13 mouse cellular contexts compared by ENCODE assay signal in genomic region chr7:141269273-141269545, GRCm38 (mm10). TPM values are rescaled to one million over a fixed set of nuclear protein-coding genes. Genes with fewer than 3 reads are reported as not detected.
DNase-seq lines count a peak whose midpoint lies in the region; ATAC-seq and TF ChIP-seq lines count a peak whose summit lies in the region.
"Had no signal": no experiment of that assay in that cellular context is flagged by ENCODE, and none has a peak within 500 bp of the region (broad histone marks: within the 10 kb centered on the region; RNA-seq: fewer than 3 reads in every experiment).

No protein-coding gene starts in this region.

- no peak for ATAC-seq in intestine, embryonic 16.5 days
- no peak for ATAC-seq in intestine, embryonic 15.5 days
- ATAC-seq in liver, embryonic 13.5 days (ENCODE audit: low read depth): no peak
- ATAC-seq: activated CD4-positive, CD25-positive, alpha-beta regulatory T cell, adult 4 months; forebrain, embryonic 13.5 days had no signal

- peak overlapping the region; percentile 30 for H3K4me2 ChIP-seq in intestine, embryonic 16.5 days (ENCODE audit: low read depth, low read length)
- no peak overlapping the region for H3K4me2 ChIP-seq in intestine, embryonic 15.5 days (replicated peaks)
- H3K4me2 ChIP-seq in liver, embryonic 13.5 days: peak overlapping the region; percentile 61
- H3K4me2 ChIP-seq: forebrain, embryonic 13.5 days had no signal

- no peak overlapping the region for H3K9ac ChIP-seq in intestine, embryonic 16.5 days (ENCODE audit: low read depth, low read length)
- no peak overlapping the region for H3K9ac ChIP-seq in intestine, embryonic 15.5 days
- peak overlapping the region; percentile 41; the same call in 1 of the 2 replicates for H3K9ac ChIP-seq in liver, embryonic 13.5 days
- H3K9ac ChIP-seq: forebrain, embryonic 13.5 days had no signal

- H3K4me3 ChIP-seq in intestine, embryonic 16.5 days (ENCODE audit: low read length): no peak overlapping the region
- no peak overlapping the region for H3K4me3 ChIP-seq in intestine, embryonic 15.5 days (replicated peaks)
- peak overlapping the region; percentile 69 for H3K4me3 ChIP-seq in E14TG2a.4 (replicated peaks; ENCODE audit: low read length)
- H3K4me3 ChIP-seq in liver, embryonic 13.5 days (replicated peaks): peak overlapping the region; percentile 19; the same call in 1 of the 2 replicates
- H3K4me3 ChIP-seq: forebrain, embryonic 13.5 days had no signal

- WGBS in intestine, embryonic 16.5 days: 81% methylated on average over 14 of the region's 14 CpGs
- WGBS in intestine, embryonic 15.5 days: 79% methylated on average over 14 of the region's 14 CpGs
- WGBS in liver, embryonic 13.5 days (ENCODE audit: insufficient replicate concordance): 39% methylated on average over 14 of the region's 14 CpGs

- H3K36me3 ChIP-seq in intestine, embryonic 16.5 days (ENCODE audit: control insufficient read depth, insufficient read depth, low read length): no peaks in the 10 kb centered on the region
- no peaks in the 10 kb centered on the region for H3K36me3 ChIP-seq in intestine, embryonic 15.5 days
- H3K36me3 ChIP-seq in E14TG2a.4 (ENCODE audit: insufficient read depth, low read length): peaks cover 10% of the 10 kb centered on the region
- peaks cover 4% of the 10 kb centered on the region for H3K36me3 ChIP-seq in liver, embryonic 13.5 days

- H3K4me1 ChIP-seq in intestine, embryonic 16.5 days (ENCODE audit: control insufficient read depth, insufficient read depth, low read length): peaks cover 12% of the 10 kb centered on the region
- H3K4me1 ChIP-seq in intestine, embryonic 15.5 days (replicated peaks): peaks cover 12% of the 10 kb centered on the region
- H3K4me1 ChIP-seq in E14TG2a.4 (replicated peaks; ENCODE audit: low read depth, low read length): peaks cover 42% of the 10 kb centered on the region
- peaks cover 34% of the 10 kb centered on the region for H3K4me1 ChIP-seq in liver, embryonic 13.5 days (replicated peaks)

- no peaks in the 10 kb centered on the region for H3K9me3 ChIP-seq in intestine, embryonic 16.5 days (ENCODE audit: control insufficient read depth, low read length)
- no peaks in the 10 kb centered on the region for H3K9me3 ChIP-seq in intestine, embryonic 15.5 days
- no peaks in the 10 kb centered on the region for H3K9me3 ChIP-seq in E14TG2a.4 (ENCODE audit: low read length)
- H3K9me3 ChIP-seq in liver, embryonic 13.5 days (replicated peaks): no peaks in the 10 kb centered on the region
- H3K9me3 ChIP-seq: forebrain, embryonic 13.5 days; G1E had no signal

- no peak for TF ChIP-seq CTCF in E14TG2a.4 (conservative IDR thresholded peaks at IDR 0.05; ENCODE audit: low read length)

- H3K27me3 ChIP-seq in intestine, embryonic 16.5 days (replicated peaks; ENCODE audit: control insufficient read depth, insufficient read depth, low read length): no peaks in the 10 kb centered on the region
- no peaks in the 10 kb centered on the region for H3K27me3 ChIP-seq in intestine, embryonic 15.5 days (replicated peaks)
- H3K27me3 ChIP-seq in E14TG2a.4 (ENCODE audit: insufficient read depth, low read length): peaks cover 44% of the 10 kb centered on the region
- peaks cover 18% of the 10 kb centered on the region; the same call in 1 of the 2 replicates for H3K27me3 ChIP-seq in liver, embryonic 13.5 days
- H3K27me3 ChIP-seq: forebrain, embryonic 13.5 days had no signal

- no peak overlapping the region for H3K27ac ChIP-seq in intestine, embryonic 16.5 days (ENCODE audit: low read length)
- no peak overlapping the region for H3K27ac ChIP-seq in intestine, embryonic 15.5 days
- H3K27ac ChIP-seq in liver, embryonic 13.5 days: no peak overlapping the region
- H3K27ac ChIP-seq: forebrain, embryonic 13.5 days had no signal

- DNase-seq in 416B (ENCODE audit: low read depth): peak; percentile 54
- no peak for DNase-seq in liver, embryonic 13.5 days
- no peak for DNase-seq in cerebellum, adult 8-10 months
- no peak for DNase-seq in adrenal gland, adult 8-10 months
- DNase-seq: gastrocnemius, postnatal 25 days; thymus, postnatal 4 days had no signal

RNA-seq across cellular contexts. Expression of gene Irf7, which starts 2.9 kb away (rescaled TPM):
- 6.5 and 9.1 TPM in 2 replicates for polyA plus RNA-seq in intestine, embryonic 16.5 days (2015; fragmentation: Nextera tagmentation; extraction: Ambion mirVana)
- polyA plus RNA-seq in intestine, embryonic 15.5 days (2015; fragmentation: Nextera tagmentation; extraction: Ambion mirVana): 5.2 and 5.7 TPM in 2 replicates
- polyA plus RNA-seq in liver, embryonic 13.5 days (2015; fragmentation: Nextera tagmentation; extraction: Ambion mirVana): 6.3 and 6.4 TPM in 2 replicates
- 10 to 100 TPM in 2 of 4 experiments, 1 to 10 TPM in 2; 7.0 to 10.7 (median 9.4) TPM for total RNA-seq in adrenal gland, adult 8-10 months (2022)

RNA-seq across cellular contexts. Expression of gene Cdhr5, which starts 7.4 kb away (rescaled TPM):
- 167 and 234 TPM in 2 replicates for polyA plus RNA-seq in intestine, embryonic 16.5 days (2015; fragmentation: Nextera tagmentation; extraction: Ambion mirVana)
- 75.8 and 96.1 TPM in 2 replicates for polyA plus RNA-seq in intestine, embryonic 15.5 days (2015; fragmentation: Nextera tagmentation; extraction: Ambion mirVana)
- polyA plus RNA-seq in liver, embryonic 13.5 days (2015; fragmentation: Nextera tagmentation; extraction: Ambion mirVana): 0.10 and 0.32 TPM in 2 replicates
- total RNA-seq in adrenal gland, adult 8-10 months (2022): 1 to 10 TPM; 2.3 to 5.5 (median 3.2) TPM
- total RNA-seq: left cerebral cortex, adult 8-10 months had no signal
- polyA plus RNA-seq: activated CD4-positive, CD25-positive, alpha-beta regulatory T cell, adult 4 months; forebrain, embryonic 13.5 days; G1E had no signal

RNA-seq across cellular contexts. Expression of gene Sct, which starts 9.7 kb away (rescaled TPM):
- polyA plus RNA-seq in intestine, embryonic 16.5 days (2015; fragmentation: Nextera tagmentation; extraction: Ambion mirVana): 304 and 334 TPM in 2 replicates
- polyA plus RNA-seq in intestine, embryonic 15.5 days (2015; fragmentation: Nextera tagmentation; extraction: Ambion mirVana): 203 and 260 TPM in 2 replicates
- polyA plus RNA-seq in liver, embryonic 13.5 days (2015; fragmentation: Nextera tagmentation; extraction: Ambion mirVana): 0.22 TPM in 1 of 2 replicates, not detected in the other
- total RNA-seq in adrenal gland, adult 8-10 months (2022): under 1 TPM in 1 of 4 experiments, not detected in 3; 0.67 TPM
- total RNA-seq: G1E; left cerebral cortex, adult 8-10 months had no signal
- polyA plus RNA-seq: activated CD4-positive, CD25-positive, alpha-beta regulatory T cell, adult 4 months; G1E had no signal

RNA-seq across cellular contexts. Expression of gene Drd4, which starts 22.6 kb away (rescaled TPM):
- polyA plus RNA-seq in intestine, embryonic 16.5 days (2015; fragmentation: Nextera tagmentation; extraction: Ambion mirVana): 0.23 and 0.48 TPM in 2 replicates
- 0.35 and 0.40 TPM in 2 replicates for polyA plus RNA-seq in intestine, embryonic 15.5 days (2015; fragmentation: Nextera tagmentation; extraction: Ambion mirVana)
- polyA plus RNA-seq in liver, embryonic 13.5 days (2015; fragmentation: Nextera tagmentation; extraction: Ambion mirVana): 0.03 TPM in 1 of 2 replicates, not detected in the other
- total RNA-seq in adrenal gland, adult 8-10 months (2022): 1 to 10 TPM in 1 of 4 experiments, under 1 TPM in 1, not detected in 2; 0.40 to 1.3 TPM
- polyA plus RNA-seq: activated CD4-positive, CD25-positive, alpha-beta regulatory T cell, adult 4 months; G1E had no signal

RNA-seq across cellular contexts. Expression of gene Phrf1, which starts 40.6 kb away (rescaled TPM):
- 55.2 and 56.7 TPM in 2 replicates for polyA plus RNA-seq in intestine, embryonic 16.5 days (2015; fragmentation: Nextera tagmentation; extraction: Ambion mirVana)
- 61.9 and 62.1 TPM in 2 replicates for polyA plus RNA-seq in intestine, embryonic 15.5 days (2015; fragmentation: Nextera tagmentation; extraction: Ambion mirVana)
- polyA plus RNA-seq in liver, embryonic 13.5 days (2015; fragmentation: Nextera tagmentation; extraction: Ambion mirVana): 32.6 and 34.9 TPM in 2 replicates
- total RNA-seq in adrenal gland, adult 8-10 months (2022): 10 to 100 TPM; 79.8 to 92.9 (median 84.3) TPM

Comparison
In these comparisons a context has a peak if more than half of its experiments do, and no peak if none do; other contexts are left out.
1. H3K4me3 ChIP-seq: peak in E14TG2a.4 (single experiment) and liver, embryonic 13.5 days (single experiment); none in intestine, embryonic 16.5 days (single experiment) and intestine, embryonic 15.5 days (single experiment).
2. RNA of gene Cdhr5, which starts 7.4 kb away (polyA plus RNA-seq): 167 to 234 TPM in intestine, embryonic 16.5 days and 75.8 to 96.1 TPM in intestine, embryonic 15.5 days; 0.10 to 0.32 TPM in liver, embryonic 13.5 days; every median in the first group is over 10 times any median in the second.
3. RNA of gene Sct, which starts 9.7 kb away (polyA plus RNA-seq): 304 to 334 TPM in intestine, embryonic 16.5 days and 203 to 260 TPM in intestine, embryonic 15.5 days; 0.22 TPM in liver, embryonic 13.5 days; every median in the first group is over 100 times any median in the second.